Mouse (Mus musculus) testis, adult 2 months (tissue): ENCODE measurements around the gene Spast.

ENCODE experiments used
- CTCF ChIP-seq: fragments of 200-500 bp; IDR thresholded peaks from 2 replicates; pipeline ENCODE4 v1.5.1; 2012; ENCODE audit warnings: low read depth, mild to moderate bottlenecking, inconsistent platforms, low read length, moderate library complexity; ENCODE audit not compliant: control insufficient read depth, insufficient read depth, insufficient replicate concordance
- POLR2A ChIP-seq: fragments of 200-500 bp; IDR thresholded peaks from 2 replicates; pipeline ENCODE4 v1.6.1; 2012; ENCODE audit warnings: low read depth, mild to moderate bottlenecking, inconsistent platforms, low read length, moderate library complexity; ENCODE audit not compliant: control insufficient read depth

GRCm38 (mm10) chr17:74432631-74433030 is 93.8 kb downstream of the Spast start:
- no peak for TF ChIP-seq CTCF
- no peak for TF ChIP-seq POLR2A
